Mouse (Mus musculus) c-Kit-positive CD71-positive TER-119-negative erythroid progenitor cells, embryonic 14.5 days (primary cell): Measurements from ENCODE around the gene Six1.
"Not testable (repeated sequence)": the region's sequence is repeated elsewhere in the genome, so short reads cannot be mapped to it uniquely, and the experiment has no call there.

ENCODE experiments used
- DNase-seq: peaks from one replicate; pipeline ENCODE4 v3.0.0-alpha.2; 2013; ENCODE audit warnings: low read depth

The Six1 gene

DNA sequence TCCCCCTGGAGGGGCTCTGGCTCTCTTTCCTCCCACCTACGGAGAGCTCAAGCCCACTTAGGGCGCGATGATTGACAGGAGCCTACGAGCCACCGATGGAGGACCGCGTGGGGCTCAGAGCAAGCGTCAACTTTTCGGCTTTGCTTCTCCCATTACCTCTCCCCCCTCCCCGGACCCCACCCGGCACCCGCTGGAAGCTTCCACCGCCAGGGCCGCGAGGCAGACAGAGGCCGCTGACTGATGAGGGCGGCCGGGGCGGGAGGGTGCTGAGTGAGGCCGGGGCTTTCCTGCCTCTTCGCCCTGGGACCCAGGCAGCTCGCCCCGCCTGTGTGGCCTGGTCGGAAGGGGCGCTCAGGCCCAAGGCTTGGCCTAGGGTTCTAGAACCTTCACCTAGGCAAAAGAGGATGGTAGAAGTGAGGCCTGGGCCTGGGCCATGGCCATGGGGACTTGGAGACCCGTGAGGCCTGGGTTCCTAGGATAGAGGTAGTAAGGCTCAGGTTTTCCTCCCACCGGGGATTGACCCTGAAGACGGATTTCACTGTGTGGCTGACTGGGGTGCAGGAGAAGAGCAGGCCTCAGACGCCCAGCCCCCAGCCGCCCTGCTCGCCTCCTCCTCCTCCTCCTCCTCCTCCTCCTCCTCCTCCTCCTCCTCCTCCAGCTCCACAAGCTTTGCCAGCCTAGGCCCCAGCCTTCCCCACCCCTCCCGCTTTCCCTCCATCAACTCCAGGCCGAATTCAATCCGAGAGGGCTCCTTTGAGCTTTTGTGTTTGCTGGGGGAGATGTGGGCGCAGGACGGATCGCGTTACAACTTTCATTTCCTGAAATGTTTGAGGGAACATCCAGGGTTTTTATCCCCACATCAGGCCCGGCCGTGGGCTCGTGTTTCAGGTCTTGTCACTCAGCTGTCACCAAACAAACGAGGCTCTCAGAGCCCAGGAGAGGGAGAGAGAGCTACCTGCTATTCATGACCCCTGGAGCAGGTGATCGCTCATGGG, 18.5 kb downstream of the Six1 start:
- no peak for DNase-seq

DNA sequence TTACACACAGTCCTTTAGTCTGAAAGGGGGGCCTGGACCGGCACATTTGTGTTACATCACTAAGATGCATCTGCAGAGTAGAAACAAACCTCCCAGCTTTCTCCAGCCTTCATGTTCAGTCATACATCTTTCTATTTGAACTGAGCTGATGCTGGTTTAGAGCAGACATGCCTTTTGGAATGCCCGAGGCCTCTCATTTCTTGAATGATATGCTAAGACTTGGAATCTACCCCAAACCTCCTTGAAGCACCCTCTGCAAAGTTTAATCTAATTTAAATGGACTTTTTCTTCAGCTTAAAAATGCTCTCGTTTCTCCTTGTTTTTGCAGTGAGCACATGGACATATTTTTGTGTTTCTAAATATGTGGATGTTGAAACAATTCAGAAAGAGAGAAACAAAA, 21.0 kb downstream of the Six1 start:
- no peak for DNase-seq

DNA sequence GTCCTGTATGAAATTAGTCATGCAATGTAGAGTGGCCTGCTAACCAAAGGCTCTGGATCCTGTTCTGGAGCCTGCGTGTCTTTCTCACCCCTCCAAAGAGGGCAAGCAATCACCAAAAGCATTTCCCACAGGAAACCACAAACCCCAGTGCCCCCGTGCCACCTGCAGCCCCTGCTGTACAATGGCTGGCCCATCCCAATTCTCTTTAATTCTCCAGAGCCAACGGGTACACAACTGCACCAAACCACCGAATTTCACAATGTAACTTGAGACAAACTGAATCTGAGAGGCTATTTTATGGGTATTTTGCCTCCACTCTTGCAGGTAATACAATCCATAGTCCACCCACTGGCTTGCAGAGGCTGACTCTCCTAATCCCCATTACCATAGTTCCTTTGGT, 22.4 kb downstream of the Six1 start:
- no peak for DNase-seq

DNA sequence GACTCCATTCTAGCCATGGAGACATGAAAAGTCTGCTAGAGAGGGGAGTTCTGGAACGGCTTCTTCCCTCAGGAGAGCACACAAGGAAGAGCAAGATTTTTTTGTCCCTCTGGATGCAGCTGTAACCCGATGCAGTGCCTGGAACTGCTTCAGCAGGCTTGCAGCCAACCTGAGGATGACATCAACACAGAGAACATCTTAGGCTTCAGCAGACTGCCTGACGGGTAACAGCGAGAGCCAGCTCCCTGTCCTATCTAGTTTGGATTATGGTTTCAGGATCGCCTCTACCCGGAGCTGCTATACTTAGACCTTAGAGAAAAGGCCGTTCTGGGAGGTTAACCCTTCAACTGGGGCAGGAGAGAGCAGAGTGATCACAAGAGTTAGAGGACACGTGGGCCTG, 28.2 kb downstream of the Six1 start:
- no peak for DNase-seq

DNA sequence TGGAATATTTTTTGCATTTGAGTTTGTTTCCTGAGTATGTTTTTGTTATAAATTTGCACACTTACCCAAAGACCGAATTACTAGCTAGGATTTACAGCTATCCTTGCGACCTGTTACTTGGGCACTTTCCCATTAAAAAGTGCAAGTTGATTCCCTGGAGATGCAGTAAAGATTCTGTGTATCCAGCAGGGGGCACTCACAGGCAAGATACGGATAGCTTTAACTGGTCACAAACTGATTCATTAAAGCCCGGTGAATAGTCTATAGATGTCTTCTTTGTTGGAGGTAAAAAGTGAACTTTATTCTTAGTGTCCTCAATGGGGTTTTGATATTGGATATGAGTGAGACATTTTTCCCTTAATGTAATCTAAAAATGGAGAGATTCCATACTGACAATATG, 32.7 kb downstream of the Six1 start:
- peak; percentile 46 for DNase-seq

DNA sequence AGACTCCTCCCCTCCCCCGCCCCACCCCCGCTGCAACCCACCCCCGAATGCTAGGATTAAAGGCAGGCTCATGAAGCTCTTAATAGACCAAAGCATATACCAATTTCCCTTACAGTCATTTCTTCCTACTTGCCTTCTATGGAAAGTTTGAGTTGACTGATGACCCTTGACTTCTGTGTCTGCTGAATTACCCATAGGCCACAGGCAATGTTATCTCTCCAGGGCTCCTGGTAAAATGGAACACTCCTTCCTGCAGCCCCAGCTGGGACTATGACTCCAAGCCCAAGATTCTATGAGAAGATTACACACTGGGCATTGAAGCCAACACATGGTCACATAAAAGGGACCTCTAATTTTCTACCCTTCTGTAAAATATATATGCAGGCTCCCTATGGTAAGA, 33.3 kb downstream of the Six1 start:
- no peak for DNase-seq

DNA sequence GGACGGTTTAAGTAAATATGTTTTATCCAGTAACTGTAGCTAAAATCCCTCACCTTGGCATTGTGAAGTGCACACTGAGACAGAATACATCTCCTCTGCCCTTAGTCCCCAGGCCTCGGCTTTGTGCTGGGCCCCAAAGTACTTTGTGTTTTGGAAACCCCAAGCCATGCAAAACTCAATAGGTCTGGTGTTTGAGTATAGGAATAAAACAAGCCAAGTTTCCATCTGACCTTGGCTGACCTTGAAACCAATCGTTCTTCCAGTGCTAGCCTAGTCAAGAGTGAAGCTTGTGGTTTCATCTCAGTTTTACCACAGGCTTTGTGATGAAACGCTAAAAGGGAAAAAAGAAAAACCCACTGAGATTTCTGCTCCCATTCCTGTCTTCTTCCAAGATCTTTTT, 34.8 kb downstream of the Six1 start:
- DNase-seq = no peak

DNA sequence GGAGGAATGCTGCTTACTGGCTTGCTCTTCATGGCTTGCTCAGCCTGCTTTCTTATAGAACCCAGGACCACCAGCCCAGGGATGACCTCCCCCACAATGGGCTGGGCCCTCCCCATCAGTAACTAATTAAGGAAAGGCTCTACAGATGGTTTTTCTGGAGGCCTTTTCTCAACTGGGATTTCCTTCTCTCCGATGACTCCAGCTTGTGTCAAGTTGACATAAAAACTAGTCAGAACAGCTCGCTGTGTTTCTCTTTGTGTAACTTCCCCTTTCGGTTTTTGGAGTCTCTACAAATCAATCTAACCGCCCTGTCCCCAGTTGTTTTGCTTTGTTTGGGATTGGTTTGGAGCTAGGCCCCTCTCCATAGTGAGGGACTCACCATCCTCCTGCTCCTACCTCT, 37.5 kb downstream of the Six1 start:
- DNase-seq = no peak

DNA sequence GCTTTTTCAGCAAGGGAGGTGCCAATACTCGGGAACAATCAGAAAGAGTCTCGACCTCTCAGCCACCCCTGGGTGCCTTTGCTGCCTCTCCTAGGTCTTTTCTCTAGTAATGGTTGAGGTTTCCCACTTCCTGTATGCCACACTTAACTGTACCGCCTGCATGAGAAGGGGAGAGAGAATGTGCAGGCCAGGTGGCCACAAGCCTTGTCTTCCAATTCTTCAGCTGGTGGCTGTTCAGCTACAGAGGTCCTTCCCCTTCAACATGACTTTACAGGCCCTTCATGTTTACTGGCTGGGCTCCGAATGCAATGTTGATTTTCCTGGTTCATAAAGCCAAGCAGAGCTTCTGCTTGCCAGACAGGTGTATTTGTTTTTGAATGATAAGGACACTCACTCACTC, 39.4 kb downstream of the Six1 start:
- no peak for DNase-seq

DNA sequence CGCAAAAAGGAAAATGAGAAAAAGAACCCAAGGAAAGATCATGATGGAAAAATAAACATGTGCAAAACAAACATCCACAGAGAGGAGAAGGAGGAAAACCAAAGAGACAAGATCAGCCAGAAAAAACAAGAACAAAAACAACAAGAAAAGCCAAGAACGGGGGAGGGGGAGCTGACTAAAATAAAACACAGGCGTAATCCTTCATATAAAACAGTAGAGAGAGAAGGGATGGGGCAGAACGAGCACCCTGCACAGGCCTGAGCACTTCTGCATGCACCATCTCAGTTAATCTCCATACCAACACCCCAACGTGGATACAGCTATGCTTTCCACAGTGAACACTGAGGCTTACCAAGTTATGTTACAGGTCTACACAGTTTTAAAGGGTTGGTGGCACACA, 40.9 kb downstream of the Six1 start:
- DNase-seq = no peak

DNA sequence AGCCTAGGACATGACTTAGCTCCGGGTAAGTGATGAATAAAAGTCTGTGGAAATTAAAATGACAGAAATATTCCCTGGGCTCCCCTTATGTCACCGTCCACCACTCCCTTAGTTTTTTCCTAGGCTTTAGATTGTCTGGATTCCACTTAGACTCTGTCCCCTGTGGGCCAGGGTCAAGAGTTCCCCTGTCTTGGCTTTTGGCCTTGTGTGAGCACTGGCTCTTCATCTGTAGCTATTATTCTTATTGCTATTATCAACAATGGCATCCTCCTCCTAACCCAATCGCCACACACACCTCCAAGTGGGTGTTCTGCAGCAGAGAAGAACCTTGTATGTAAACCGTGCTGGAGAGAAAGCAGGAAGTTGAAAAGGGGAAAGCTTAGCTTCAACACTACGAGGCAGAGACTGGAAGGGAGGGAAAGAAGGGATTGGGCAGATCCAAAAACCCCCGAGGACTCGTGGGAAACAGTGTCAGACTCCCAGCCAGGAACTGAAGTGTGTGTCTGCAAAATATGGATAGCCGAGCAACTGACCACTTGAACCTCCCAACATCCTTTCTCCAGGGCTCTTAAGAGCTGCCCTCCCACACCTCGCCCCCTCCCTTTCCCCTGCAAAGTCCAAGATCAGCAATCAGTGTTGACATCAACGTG, 41.4 kb downstream of the Six1 start:
- DNase-seq = no peak

DNA sequence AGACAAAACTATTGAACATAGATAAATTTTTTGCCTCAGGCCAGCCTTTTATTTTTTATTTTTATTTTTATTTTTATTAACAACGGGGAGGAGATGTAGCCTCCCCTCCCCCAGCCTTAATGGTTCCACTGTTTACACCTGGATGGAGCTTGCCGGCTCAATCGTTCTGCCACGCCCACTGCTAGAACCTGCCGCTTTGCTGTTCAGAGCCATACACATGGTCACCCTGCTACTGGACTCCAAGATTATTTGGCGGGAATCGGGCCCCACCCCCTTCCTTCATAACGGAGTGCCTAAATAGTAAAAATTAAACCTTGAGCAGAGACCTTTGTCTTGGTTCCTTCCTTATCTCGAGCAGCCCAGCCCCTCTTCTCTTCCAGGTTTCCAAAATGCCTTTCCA, 50.8 kb downstream of the Six1 start:
- DNase-seq = not testable (repeated sequence)

DNA sequence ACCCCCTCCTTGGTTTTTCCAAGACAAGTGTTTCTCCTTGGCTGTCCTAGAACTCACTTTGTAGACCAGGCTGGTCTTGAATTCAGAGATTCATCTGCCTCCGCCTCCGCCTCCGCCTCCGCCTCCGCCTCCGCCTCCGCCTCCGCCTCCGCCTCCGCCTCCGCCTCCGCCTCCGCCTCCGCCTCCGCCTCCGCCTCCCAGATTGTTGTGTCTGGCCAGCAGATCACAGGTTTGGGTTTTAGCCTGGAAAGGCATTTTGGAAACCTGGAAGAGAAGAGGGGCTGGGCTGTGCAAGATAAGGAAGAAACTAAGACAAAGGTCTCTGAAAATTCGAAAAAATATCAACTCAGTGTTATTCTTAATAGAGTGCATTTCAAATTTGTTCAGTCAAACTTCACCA, 51.4 kb downstream of the Six1 start:
- peak; percentile 7 for DNase-seq

DNA sequence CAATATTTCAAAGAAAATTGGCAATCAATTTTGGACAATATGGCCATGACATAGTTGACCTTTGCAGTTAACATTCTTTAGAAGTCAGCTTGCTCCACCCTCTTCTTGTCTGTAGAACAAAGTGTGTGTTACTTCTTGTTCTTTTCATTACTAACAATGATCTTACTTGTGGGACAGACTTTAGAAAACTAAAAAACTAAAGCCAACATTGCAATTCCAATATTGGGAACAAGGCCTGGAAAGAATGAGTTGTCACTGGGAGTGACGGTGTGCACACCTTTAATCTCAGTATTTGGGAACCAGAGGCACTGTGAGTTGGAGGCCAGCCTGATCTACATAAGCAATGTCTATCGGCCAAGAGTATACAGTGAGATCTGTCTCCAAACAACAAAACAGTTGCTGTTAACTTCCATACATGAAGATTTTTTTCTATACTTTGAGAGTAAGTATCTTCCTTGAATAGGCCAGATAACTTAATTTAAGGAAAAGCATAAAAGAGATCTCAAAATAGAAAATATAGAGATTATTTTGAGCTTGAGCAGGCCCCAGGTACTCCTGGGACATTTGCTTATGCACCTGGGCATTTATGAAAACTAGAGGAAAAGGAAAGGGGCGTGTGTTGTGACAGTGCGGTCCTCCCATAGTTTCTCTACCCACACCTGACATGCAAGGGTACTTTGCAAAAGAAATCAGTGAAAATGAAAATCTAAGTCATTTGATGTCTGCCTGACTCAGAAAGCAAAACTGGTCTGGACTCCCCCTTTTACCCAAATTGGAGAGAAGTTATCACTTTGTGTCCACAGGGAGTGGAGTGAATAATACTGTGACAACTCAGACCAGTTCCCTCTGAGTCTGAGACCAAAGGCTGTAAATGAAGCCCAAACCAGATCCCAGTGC, 55.3 kb downstream of the Six1 start:
- DNase-seq = no peak

DNA sequence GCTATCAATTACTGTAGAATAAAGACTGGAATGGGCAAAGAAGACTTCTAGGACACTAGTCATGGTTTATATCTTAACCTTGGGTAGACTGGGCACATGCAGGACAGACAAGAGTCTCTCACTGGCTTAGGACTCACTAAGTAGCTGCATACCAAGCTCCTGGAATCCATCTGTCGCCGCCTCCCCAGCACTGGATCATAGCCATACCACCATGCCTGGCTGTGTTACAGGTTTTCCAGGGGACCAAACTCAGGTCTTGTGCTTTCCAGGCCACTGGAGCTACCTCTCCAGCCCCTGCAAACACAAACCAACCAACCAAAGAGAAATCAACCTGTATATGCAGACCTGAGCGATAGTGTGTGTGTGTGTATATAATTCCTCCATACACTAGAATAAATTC, 57.0 kb downstream of the Six1 start:
- no peak for DNase-seq
